Mouse (Mus musculus): Measurements from ENCODE around the gene Slc9a8. TPM values are rescaled to one million over a fixed set of nuclear protein-coding genes. Genes with fewer than 3 reads are reported as not detected.

Gene Slc9a8
- polyA plus RNA-seq, 1 experiment from 2014 or later, result 23.2 TPM

DNA sequence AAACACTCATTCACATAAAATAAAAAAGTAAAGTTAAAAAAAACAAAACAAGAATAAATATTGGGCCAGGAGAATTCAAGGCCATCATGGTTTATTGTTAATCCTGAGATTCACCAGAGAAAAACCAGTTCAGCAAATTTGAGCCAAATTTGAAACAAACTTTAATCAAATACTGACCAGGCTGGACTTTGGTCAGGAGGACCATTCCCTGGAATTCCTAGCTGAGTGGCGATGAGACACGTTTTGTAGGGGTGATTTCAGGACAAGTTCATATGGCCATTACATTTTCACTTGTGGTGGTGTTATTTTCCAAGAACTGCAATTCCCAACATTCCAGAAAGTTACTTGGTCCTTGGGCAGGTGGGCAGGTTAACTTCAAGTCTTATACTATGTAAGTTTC is 14.1 kb downstream of the Slc9a8 start:
- Histone ChIP-seq H3K9me3 (no peaks in the 10 kb centered on the region), H3K4me2 (replicated peaks) (no peak overlapping the region), H3K4me3 (no peak overlapping the region), H3K4me1 (no peaks in the 10 kb centered on the region), H3K9ac (no peak overlapping the region), H3K27me3 (no peaks in the 10 kb centered on the region), H3K27ac (no peak overlapping the region), H3K36me3 (peaks cover 55% of the 10 kb centered on the region)
- ATAC-seq (ENCODE audit: low FRiP score, low read depth), result no peak
- 90% methylated on average over 2 of the region's 2 CpGs for WGBS

- no peak for ATAC-seq (ENCODE audit: low FRiP score, low read depth)
- peaks cover 59% of the 10 kb centered on the region for H3K36me3 ChIP-seq
- H3K27ac ChIP-seq, result no peak overlapping the region
- 86% methylated on average over 5 of the region's 5 CpGs for WGBS
- no peaks in the 10 kb centered on the region for H3K9me3 ChIP-seq
- no peaks in the 10 kb centered on the region for H3K4me1 ChIP-seq
- H3K9ac ChIP-seq, result no peak overlapping the region
- no peak overlapping the region for H3K4me3 ChIP-seq
- H3K27me3 ChIP-seq, result no peaks in the 10 kb centered on the region
- no peak overlapping the region for H3K4me2 ChIP-seq (replicated peaks)
These were observed 14.9 kb downstream of the Slc9a8 start for GRCm38 (mm10) chr2:167436371-167436770.

GRCm38 (mm10) chr2:167439422-167439821 is 17.9 kb downstream of the Slc9a8 start:
- WGBS, result 98% methylated on average over 3 of the region's 3 CpGs
- Histone ChIP-seq H3K27me3 (no peaks in the 10 kb centered on the region), H3K4me2 (replicated peaks) (no peak overlapping the region), H3K4me3 (no peak overlapping the region), H3K4me1 (no peaks in the 10 kb centered on the region), H3K27ac (no peak overlapping the region), H3K36me3 (peaks cover 72% of the 10 kb centered on the region), H3K9me3 (no peaks in the 10 kb centered on the region), H3K9ac (no peak overlapping the region)
- ATAC-seq (ENCODE audit: low FRiP score, low read depth), result no peak

- Histone ChIP-seq H3K4me2 (replicated peaks) (no peak overlapping the region), H3K9me3 (no peaks in the 10 kb centered on the region), H3K36me3 (peaks cover 78% of the 10 kb centered on the region), H3K27ac (no peak overlapping the region), H3K4me3 (no peak overlapping the region), H3K27me3 (no peaks in the 10 kb centered on the region), H3K9ac (no peak overlapping the region), H3K4me1 (no peaks in the 10 kb centered on the region)
- WGBS, result 88% methylated on average over 4 of the region's 4 CpGs
- ATAC-seq (ENCODE audit: low FRiP score, low read depth), result no peak
These were observed 22.1 kb downstream of the Slc9a8 start for GRCm38 (mm10) chr2:167443411-167444193.

DNA sequence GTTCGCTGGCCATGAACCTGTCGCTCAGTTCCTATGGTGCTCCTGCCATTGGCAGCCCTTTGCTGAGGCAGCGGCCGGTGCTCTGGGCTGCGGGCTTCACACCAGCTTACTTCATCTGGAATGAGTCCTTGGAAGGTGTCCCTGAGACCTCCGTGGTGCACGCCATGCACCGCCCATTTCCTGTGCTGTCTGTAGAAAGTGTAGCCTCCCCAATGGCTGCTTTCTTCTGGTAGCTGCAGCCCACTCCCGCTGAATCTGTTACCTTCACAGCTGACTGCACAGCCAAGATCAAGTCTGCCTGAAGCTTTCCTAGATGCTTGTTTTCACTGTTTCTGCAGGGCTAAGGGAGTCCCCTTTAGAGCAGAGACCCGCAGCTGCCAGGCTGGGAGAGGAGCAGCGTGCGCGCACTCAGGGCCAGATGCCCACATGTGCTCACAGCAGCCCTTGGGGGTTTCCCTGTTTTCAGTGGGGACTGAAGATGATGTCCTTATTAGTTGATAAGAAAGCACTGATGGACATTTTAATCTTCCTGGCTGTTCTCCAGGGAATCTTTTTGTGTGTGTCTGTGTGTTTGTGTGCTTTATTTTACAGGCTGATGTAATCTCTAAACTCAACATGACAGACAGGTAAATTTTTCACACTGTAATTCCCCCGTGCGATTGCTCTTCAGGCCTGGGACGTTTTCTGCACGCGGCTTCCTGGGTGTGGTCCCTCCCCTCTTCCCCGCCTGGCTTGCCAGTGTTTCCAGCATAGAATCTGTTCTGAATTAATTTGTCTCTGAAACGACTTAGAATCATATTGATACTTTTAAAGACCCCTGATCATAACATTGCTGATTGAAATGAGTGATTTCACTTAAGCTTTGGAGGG is 24.6 kb downstream of the Slc9a8 start:
- Histone ChIP-seq H3K27me3 (no peaks in the 10 kb centered on the region), H3K4me2 (replicated peaks) (no peak overlapping the region), H3K36me3 (peaks cover 85% of the 10 kb centered on the region), H3K4me1 (no peaks in the 10 kb centered on the region), H3K4me3 (no peak overlapping the region), H3K9ac (peak overlapping the region; percentile 14; the same call in 1 of the 2 replicates), H3K9me3 (no peaks in the 10 kb centered on the region), H3K27ac (peak overlapping the region; percentile 15; the same call in 1 of the 2 replicates)
- ATAC-seq (ENCODE audit: low FRiP score, low read depth), result 0 out of 2 replicates have a peak, but pooled peaks have one; percentile 24
- WGBS, result 81% methylated on average over 20 of the region's 20 CpGs

DNA sequence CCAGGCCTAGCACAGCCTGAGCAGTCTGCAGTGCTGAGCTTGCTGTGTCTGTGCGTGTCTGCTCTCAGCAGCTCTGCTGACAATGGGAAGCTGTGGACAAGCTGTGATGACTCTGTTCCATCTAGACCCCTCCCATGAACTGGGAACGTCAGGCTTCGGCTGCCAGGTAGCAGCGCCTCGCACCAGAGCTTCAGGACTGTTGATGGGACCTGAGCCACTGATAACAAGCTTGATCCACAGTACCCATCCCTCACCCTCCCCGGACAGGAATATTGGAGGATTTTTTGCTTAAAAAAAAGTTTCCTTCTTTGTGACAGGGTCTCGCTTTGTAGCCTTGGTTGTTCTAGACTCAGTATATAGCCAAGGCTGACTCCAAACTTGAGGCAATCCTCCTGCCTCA is 25.7 kb downstream of the Slc9a8 start:
- Histone ChIP-seq H3K9ac (no peak overlapping the region), H3K36me3 (peaks cover 82% of the 10 kb centered on the region), H3K27me3 (no peaks in the 10 kb centered on the region), H3K4me3 (no peak overlapping the region), H3K9me3 (no peaks in the 10 kb centered on the region), H3K27ac (no peak overlapping the region), H3K4me1 (no peaks in the 10 kb centered on the region), H3K4me2 (replicated peaks) (no peak overlapping the region)
- 90% methylated on average over 7 of the region's 7 CpGs for WGBS
- ATAC-seq (ENCODE audit: low FRiP score, low read depth), result no peak

DNA sequence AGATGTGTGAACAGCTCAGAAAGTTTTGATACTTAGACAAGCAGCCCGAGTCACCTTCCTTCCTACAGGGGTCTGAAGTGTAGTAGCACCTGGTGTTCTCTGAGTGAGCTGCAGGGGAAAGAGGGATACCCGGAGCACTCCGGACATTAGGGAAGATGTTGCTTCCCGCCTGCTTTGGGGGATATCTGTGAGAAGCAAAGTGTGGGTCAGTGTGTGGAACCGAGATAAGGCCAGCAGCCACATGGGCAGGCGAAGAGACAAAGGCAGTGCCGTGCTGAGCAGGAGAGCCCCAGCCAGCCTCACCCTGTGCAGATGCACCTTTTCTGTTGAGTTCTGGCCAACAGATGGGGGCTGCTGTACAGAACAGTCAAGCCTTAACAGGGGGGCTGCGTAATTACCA is 26.1 kb downstream of the Slc9a8 start:
- Histone ChIP-seq H3K9me3 (no peaks in the 10 kb centered on the region), H3K4me3 (no peak overlapping the region), H3K27ac (no peak overlapping the region), H3K4me2 (replicated peaks) (no peak overlapping the region), H3K4me1 (no peaks in the 10 kb centered on the region), H3K27me3 (no peaks in the 10 kb centered on the region), H3K36me3 (peaks cover 79% of the 10 kb centered on the region), H3K9ac (no peak overlapping the region)
- ATAC-seq (ENCODE audit: low FRiP score, low read depth), result no peak
- 89% methylated on average over 8 of the region's 8 CpGs for WGBS

DNA sequence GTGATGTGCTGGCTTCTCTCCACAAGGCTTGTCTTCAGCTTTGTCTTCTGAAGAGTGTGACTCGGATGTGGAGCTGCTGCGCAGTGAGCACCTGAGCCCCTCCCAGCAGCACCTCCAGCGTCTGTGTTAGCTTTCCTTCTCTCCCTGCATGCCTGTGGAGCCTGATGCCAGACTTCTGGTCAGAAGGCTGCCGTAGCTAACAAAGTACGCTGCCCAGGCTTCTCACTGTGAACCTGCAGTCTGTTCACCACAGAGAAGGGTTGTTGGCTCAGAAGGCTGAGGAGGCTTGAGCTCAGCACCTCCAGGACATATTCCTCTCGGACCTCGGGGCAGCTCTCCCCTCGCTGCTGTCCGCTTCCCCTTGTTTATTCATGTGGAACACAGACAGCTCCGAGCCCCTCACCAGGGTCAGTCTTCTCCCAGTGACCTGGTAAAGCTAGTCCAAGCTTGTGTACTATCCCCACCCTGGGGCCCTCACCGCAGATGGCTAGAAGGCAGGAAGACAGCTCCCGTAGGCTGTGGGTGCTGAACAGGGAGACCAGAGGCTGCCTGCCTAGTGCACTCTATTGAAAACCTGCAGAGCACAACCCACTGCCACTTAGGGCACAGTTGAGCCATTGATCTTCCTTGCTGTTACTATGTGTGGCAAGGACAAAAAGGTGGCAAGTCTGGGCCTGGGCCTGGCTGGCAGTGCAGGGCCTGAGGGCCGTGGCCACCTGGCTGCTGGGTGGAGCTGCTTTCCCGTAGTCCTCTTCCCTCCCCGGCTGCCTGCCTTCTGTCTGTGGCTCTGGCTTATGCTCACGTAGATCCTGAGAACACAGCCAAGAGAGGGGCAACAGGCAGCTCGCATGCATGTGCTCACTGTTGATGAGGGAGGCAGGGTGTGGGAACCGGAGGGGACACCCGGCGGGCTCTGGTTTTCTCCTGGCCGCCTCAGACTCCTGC is 28.1 kb downstream of the Slc9a8 start:
- H3K27ac ChIP-seq, result no peak overlapping the region
- ATAC-seq (ENCODE audit: low FRiP score, low read depth), result no peak
- no peak overlapping the region for H3K4me2 ChIP-seq (replicated peaks)
- H3K9ac ChIP-seq, result no peak overlapping the region
- H3K9me3 ChIP-seq, result no peaks in the 10 kb centered on the region
- no peak overlapping the region for H3K4me3 ChIP-seq
- no peaks in the 10 kb centered on the region for H3K27me3 ChIP-seq
- H3K4me1 ChIP-seq, result no peaks in the 10 kb centered on the region
- WGBS, result 90% methylated on average over 21 of the region's 21 CpGs
- H3K36me3 ChIP-seq, result peaks cover 81% of the 10 kb centered on the region

DNA sequence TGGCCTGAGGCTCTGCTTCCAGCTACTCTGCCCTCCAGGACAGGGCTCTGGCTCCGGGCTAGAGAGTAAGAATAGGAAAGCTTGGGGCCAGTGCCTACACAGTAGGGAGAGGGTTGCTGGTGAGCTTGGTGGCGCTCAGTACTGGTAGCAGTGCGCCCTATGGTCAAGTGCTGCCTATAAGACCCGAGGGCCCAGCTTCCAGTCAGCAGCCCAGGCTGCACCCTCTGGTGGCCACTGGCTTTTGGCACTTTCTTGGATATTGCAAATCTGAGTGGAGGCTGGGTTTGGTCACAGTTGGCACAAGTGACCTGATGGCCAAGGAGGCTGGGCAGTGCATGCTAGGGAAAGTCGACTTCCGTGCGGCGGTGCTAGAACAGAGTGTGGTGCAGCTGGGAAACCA is 29.1 kb downstream of the Slc9a8 start:
- Histone ChIP-seq H3K4me2 (replicated peaks) (no peak overlapping the region), H3K9ac (no peak overlapping the region), H3K27me3 (no peaks in the 10 kb centered on the region), H3K9me3 (no peaks in the 10 kb centered on the region), H3K27ac (no peak overlapping the region), H3K36me3 (peaks cover 80% of the 10 kb centered on the region), H3K4me3 (no peak overlapping the region), H3K4me1 (no peaks in the 10 kb centered on the region)
- WGBS, result 91% methylated on average over 8 of the region's 8 CpGs
- ATAC-seq (ENCODE audit: low FRiP score, low read depth), result no peak

- Histone ChIP-seq H3K4me3 (no peak overlapping the region), H3K27ac (no peak overlapping the region), H3K27me3 (no peaks in the 10 kb centered on the region), H3K36me3 (peaks cover 85% of the 10 kb centered on the region), H3K4me2 (replicated peaks) (no peak overlapping the region), H3K9me3 (no peaks in the 10 kb centered on the region), H3K9ac (no peak overlapping the region), H3K4me1 (no peaks in the 10 kb centered on the region)
- WGBS, result 81% methylated on average over 3 of the region's 3 CpGs
- ATAC-seq (ENCODE audit: low FRiP score, low read depth), result no peak
These were observed 32.3 kb downstream of the Slc9a8 start for GRCm38 (mm10) chr2:167453814-167454213.

- Histone ChIP-seq H3K9me3 (no peaks in the 10 kb centered on the region), H3K27ac (no peak overlapping the region), H3K4me3 (no peak overlapping the region), H3K36me3 (peaks cover 85% of the 10 kb centered on the region), H3K27me3 (no peaks in the 10 kb centered on the region), H3K9ac (no peak overlapping the region), H3K4me2 (replicated peaks) (no peak overlapping the region), H3K4me1 (no peaks in the 10 kb centered on the region)
- ATAC-seq (ENCODE audit: low FRiP score, low read depth), result no peak
- 89% methylated on average over 5 of the region's 5 CpGs for WGBS
These were observed 35.0 kb downstream of the Slc9a8 start for GRCm38 (mm10) chr2:167456361-167457020.
